Mouse (Mus musculus): Measurements from ENCODE around the gene Gm20662. TPM values are rescaled to one million over a fixed set of nuclear protein-coding genes. Genes with fewer than 3 reads are reported as not detected.

Gm20662 gene
- polyA plus RNA-seq (2014; fragmentation: Nextera tagmentation; extraction: Ambion mirVana), result 0.20 and 0.84 TPM in 2 replicates

DNA sequence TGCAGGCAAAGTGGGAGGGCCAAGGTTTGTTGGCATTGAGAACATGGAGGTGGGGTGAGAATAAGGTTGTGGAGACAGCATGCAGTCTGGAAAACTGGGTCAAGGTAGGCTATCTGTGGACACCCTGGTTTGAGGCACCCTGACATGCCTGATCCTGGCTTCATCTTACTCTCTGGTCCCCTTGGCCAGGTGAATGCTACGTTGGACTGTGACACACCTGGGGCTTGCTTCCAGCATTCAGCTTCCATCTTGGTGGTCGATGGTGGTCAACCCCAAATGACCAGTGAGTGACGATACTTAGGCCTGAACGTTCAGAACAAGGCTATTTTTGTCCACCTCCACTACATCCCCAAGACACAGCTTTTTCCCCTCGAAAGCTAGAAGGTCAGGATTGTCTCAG is at the start of gene Gm20662:
Gene Gm20662 (plus strand): TSS at position 301 of the 400 bp plus-strand sequence.
- no peaks in the 10 kb centered on the region for H3K27me3 ChIP-seq (ENCODE audit: control insufficient read depth, insufficient read depth, low read length)
- 88% methylated on average over 5 of the region's 5 CpGs for WGBS
- H3K9me3 ChIP-seq (ENCODE audit: control insufficient read depth, low read depth, low read length), result no peaks in the 10 kb centered on the region
- no peak within 1 kb of the TSS for H3K4me2 ChIP-seq (replicated peaks; ENCODE audit: low read depth, low read length)
- no peaks in the 10 kb centered on the region for H3K4me1 ChIP-seq (ENCODE audit: control insufficient read depth, insufficient read depth, low read length)
- no peak within 1 kb of the TSS for H3K27ac ChIP-seq (ENCODE audit: low read length)
- H3K36me3 ChIP-seq (ENCODE audit: control insufficient read depth, insufficient read depth, low read length), result no peaks in the 10 kb centered on the region
- no peak for ATAC-seq (ENCODE audit: insufficient number of reproducible peaks, insufficient read depth, low FRiP score, low read depth)
- no peak within 1 kb of the TSS for H3K4me3 ChIP-seq (ENCODE audit: low read depth, low read length)
- H3K9ac ChIP-seq (replicated peaks; ENCODE audit: low read depth, low read length), result no peak within 1 kb of the TSS

- no peaks in the 10 kb centered on the region for H3K9me3 ChIP-seq (ENCODE audit: control insufficient read depth, low read depth, low read length)
- H3K27me3 ChIP-seq (ENCODE audit: control insufficient read depth, insufficient read depth, low read length), result no peaks in the 10 kb centered on the region
- ATAC-seq (ENCODE audit: insufficient number of reproducible peaks, insufficient read depth, low FRiP score, low read depth), result no peak
- 0 out of 2 replicates have a peak, but pooled peaks cover 6% of the 10 kb centered on the region for H3K4me1 ChIP-seq (ENCODE audit: control insufficient read depth, insufficient read depth, low read length)
- no peaks in the 10 kb centered on the region for H3K36me3 ChIP-seq (ENCODE audit: control insufficient read depth, insufficient read depth, low read length)
- no peak overlapping the region for H3K4me3 ChIP-seq (ENCODE audit: low read depth, low read length)
- H3K9ac ChIP-seq (replicated peaks; ENCODE audit: low read depth, low read length), result no peak overlapping the region
- H3K27ac ChIP-seq (ENCODE audit: low read length), result no peak overlapping the region
- 87% methylated on average over 31 of the region's 31 CpGs for WGBS
- H3K4me2 ChIP-seq (replicated peaks; ENCODE audit: low read depth, low read length), result no peak overlapping the region
Observed at GRCm38 (mm10) chr9:107947241-107948194, 48.6 kb upstream of the Gm20662 start.

- WGBS, result 82% methylated on average over 13 of the region's 13 CpGs
- no peak overlapping the region for H3K9ac ChIP-seq (replicated peaks; ENCODE audit: low read depth, low read length)
- ATAC-seq (ENCODE audit: insufficient number of reproducible peaks, insufficient read depth, low FRiP score, low read depth), result no peak
Observed at GRCm38 (mm10) chr9:107949184-107949921, 46.8 kb upstream of the Gm20662 start.

DNA sequence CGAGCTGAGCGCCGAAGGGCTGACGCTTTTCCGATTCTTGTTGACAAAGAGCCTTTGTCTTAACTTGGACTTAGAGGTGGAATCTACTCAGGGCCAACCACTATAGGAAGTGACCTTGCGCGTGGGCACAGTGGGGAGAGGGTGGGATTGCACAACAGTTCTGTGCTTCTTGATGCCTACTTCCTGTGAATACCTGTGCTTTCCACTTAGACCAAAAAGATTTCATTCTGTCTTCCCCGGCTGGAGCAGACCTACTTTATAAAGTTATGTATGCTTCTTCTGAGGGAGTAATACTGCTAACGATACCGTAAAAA is 46.3 kb upstream of the Gm20662 start, which contains the start of gene Traip:
Gene Traip (plus strand): TSS at position 215 of the 314 bp plus-strand sequence.
- Histone ChIP-seq H3K36me3 (ENCODE audit: control insufficient read depth, insufficient read depth, low read length) (no peaks in the 10 kb centered on the region), H3K4me3 (ENCODE audit: low read depth, low read length) (peak within 1 kb of the TSS; percentile 72), H3K4me1 (ENCODE audit: control insufficient read depth, insufficient read depth, low read length) (0 out of 2 replicates have a peak, but pooled peaks cover 6% of the 10 kb centered on the region), H3K27me3 (ENCODE audit: control insufficient read depth, insufficient read depth, low read length) (no peaks in the 10 kb centered on the region), H3K9ac (replicated peaks; ENCODE audit: low read depth, low read length) (peak within 1 kb of the TSS; percentile 45), H3K27ac (ENCODE audit: low read length) (peak within 1 kb of the TSS; percentile 57; the same call in 1 of the 2 replicates), H3K4me2 (replicated peaks; ENCODE audit: low read depth, low read length) (peak within 1 kb of the TSS; percentile 61), H3K9me3 (ENCODE audit: control insufficient read depth, low read depth, low read length) (no peaks in the 10 kb centered on the region)
- ATAC-seq (ENCODE audit: insufficient number of reproducible peaks, insufficient read depth, low FRiP score, low read depth), result no peak
- WGBS, result 92% methylated on average over 10 of the region's 10 CpGs

More at GRCm38 (mm10) chr9:107949184-107949921, 46.8 kb upstream of the Gm20662 start:
- H3K4me1 ChIP-seq (ENCODE audit: control insufficient read depth, insufficient read depth, low read length), result 0 out of 2 replicates have a peak, but pooled peaks cover 6% of the 10 kb centered on the region
- no peaks in the 10 kb centered on the region for H3K27me3 ChIP-seq (ENCODE audit: control insufficient read depth, insufficient read depth, low read length)
- H3K4me2 ChIP-seq (replicated peaks; ENCODE audit: low read depth, low read length), result no peak overlapping the region
- H3K36me3 ChIP-seq (ENCODE audit: control insufficient read depth, insufficient read depth, low read length), result no peaks in the 10 kb centered on the region
- no peaks in the 10 kb centered on the region for H3K9me3 ChIP-seq (ENCODE audit: control insufficient read depth, low read depth, low read length)
- H3K27ac ChIP-seq (ENCODE audit: low read length), result no peak overlapping the region
- H3K4me3 ChIP-seq (ENCODE audit: low read depth, low read length), result no peak overlapping the region

DNA sequence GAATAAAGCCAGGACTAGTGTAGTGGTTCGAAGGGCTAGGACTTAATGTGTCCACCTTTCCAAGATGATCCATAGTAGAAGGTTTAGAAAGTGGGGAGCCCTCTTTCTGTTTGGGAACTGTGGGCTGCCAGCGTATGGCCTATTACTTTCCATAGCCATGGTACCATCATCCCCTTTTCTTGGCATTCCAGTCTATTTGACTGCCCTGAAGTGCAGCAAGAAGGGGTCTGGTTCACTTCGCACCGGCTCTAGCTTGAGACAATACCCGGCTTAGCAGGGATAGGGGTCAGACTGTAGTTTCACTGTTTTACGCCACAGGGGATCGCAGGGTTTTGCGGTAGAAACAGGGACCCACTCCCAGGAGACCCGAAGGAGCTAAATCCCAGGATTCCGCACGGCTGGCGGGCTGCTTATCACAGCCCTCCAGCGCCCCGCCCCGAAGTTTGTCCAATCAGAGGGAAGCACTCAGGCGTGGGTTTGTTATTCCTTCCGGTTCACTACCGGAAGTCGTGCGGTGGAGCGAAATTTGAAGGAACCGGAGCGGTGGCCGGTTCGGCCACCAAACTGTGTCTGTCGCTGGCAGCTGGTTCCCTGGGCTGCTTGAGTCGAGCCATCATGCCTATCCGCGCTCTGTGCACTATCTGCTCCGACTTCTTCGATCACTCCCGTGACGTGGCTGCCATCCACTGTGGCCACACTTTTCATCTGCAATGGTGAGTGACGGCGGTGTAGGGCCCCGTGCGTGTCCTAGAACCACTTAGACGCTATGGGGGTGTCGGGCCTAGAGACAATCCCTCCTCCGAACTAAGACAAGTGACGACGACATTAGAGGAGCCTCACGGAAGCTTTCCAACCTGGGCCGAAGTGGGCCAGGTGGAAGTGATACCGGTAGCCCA is 45.4 kb upstream of the Gm20662 start:
- Histone ChIP-seq H3K36me3 (ENCODE audit: control insufficient read depth, insufficient read depth, low read length) (no peaks in the 10 kb centered on the region), H3K4me1 (ENCODE audit: control insufficient read depth, insufficient read depth, low read length) (0 out of 2 replicates have a peak, but pooled peaks cover 6% of the 10 kb centered on the region), H3K4me2 (replicated peaks; ENCODE audit: low read depth, low read length) (peak overlapping the region; percentile 61), H3K27me3 (ENCODE audit: control insufficient read depth, insufficient read depth, low read length) (no peaks in the 10 kb centered on the region), H3K4me3 (ENCODE audit: low read depth, low read length) (peak overlapping the region; percentile 72), H3K27ac (ENCODE audit: low read length) (peak overlapping the region; percentile 57; the same call in 1 of the 2 replicates), H3K9ac (replicated peaks; ENCODE audit: low read depth, low read length) (peak overlapping the region; percentile 45), H3K9me3 (ENCODE audit: control insufficient read depth, low read depth, low read length) (no peaks in the 10 kb centered on the region)
- 18% methylated on average over 45 of the region's 45 CpGs for WGBS
- ATAC-seq (ENCODE audit: insufficient number of reproducible peaks, insufficient read depth, low FRiP score, low read depth), result peak; percentile 95

DNA sequence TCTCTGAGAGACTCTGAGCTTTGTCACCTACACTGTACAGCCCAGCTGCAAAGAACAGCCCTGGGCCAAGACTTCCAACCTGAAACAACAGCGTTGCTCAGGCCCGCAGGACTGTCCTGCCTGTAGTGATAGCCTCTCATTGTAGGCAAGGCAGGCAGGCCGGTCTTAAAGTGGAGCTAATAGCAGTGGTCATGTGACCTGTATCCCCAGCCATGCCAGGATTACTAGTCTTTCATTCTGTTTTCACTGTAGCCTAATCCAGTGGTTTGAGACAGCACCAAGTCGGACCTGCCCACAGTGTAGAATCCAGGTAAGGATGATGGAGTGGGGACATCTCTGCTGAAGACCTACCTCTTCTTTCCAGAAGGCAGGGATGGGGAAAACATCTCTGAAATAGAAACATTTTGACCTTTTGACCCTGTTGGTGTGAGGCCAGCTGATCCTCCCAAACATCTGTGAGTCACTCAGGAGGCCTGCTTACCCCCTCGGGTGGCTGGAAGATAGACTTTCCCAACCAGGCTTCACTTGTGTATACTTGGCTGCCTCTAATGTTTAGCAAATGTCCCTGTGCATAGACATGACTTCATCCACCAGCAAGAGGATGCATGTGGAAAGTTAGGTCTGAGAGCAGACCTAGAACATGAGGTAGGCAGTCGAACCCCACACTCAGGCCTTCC is 40.4 kb upstream of the Gm20662 start:
- Histone ChIP-seq H3K9me3 (ENCODE audit: control insufficient read depth, low read depth, low read length) (no peaks in the 10 kb centered on the region), H3K27me3 (ENCODE audit: control insufficient read depth, insufficient read depth, low read length) (no peaks in the 10 kb centered on the region), H3K4me1 (ENCODE audit: control insufficient read depth, insufficient read depth, low read length) (0 out of 2 replicates have a peak, but pooled peaks cover 6% of the 10 kb centered on the region), H3K4me2 (replicated peaks; ENCODE audit: low read depth, low read length) (no peak overlapping the region), H3K9ac (replicated peaks; ENCODE audit: low read depth, low read length) (no peak overlapping the region), H3K36me3 (ENCODE audit: control insufficient read depth, insufficient read depth, low read length) (0 out of 2 replicates have a peak, but pooled peaks cover 13% of the 10 kb centered on the region), H3K27ac (ENCODE audit: low read length) (no peak overlapping the region), H3K4me3 (ENCODE audit: low read depth, low read length) (no peak overlapping the region)
- ATAC-seq (ENCODE audit: insufficient number of reproducible peaks, insufficient read depth, low FRiP score, low read depth), result no peak
- WGBS, result 80% methylated on average over 6 of the region's 6 CpGs

DNA sequence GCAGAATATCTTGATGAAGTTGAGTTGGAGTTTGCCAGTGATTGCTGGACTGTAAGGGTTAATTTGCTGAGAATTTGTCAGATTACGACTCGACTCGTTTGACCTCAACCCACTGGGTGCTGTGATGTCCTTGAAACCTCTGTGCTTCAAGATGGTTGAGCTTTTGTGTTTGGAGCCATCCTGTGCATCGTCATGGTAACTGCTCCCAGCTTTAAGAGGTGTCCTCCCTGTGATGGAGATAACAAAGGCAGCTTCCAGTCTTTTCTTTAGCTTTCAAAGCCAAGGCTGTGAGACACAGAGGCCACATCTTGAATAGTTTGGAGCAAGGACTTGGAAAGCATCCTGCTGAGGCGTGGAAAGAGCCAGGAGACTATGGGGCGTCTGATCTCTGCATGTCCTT is 39.0 kb upstream of the Gm20662 start:
- WGBS, result 74% methylated on average over 6 of the region's 6 CpGs
- H3K4me1 ChIP-seq (ENCODE audit: control insufficient read depth, insufficient read depth, low read length), result no peaks in the 10 kb centered on the region
- H3K9me3 ChIP-seq (ENCODE audit: control insufficient read depth, low read depth, low read length), result no peaks in the 10 kb centered on the region
- ATAC-seq (ENCODE audit: insufficient number of reproducible peaks, insufficient read depth, low FRiP score, low read depth), result no peak
- no peak overlapping the region for H3K4me2 ChIP-seq (replicated peaks; ENCODE audit: low read depth, low read length)
- no peak overlapping the region for H3K9ac ChIP-seq (replicated peaks; ENCODE audit: low read depth, low read length)
- H3K27ac ChIP-seq (ENCODE audit: low read length), result no peak overlapping the region
- H3K4me3 ChIP-seq (ENCODE audit: low read depth, low read length), result no peak overlapping the region
- peaks cover 21% of the 10 kb centered on the region; the same call in 1 of the 2 replicates for H3K36me3 ChIP-seq (ENCODE audit: control insufficient read depth, insufficient read depth, low read length)
- H3K27me3 ChIP-seq (ENCODE audit: control insufficient read depth, insufficient read depth, low read length), result no peaks in the 10 kb centered on the region

Data from stomach, embryonic 14.5 days (tissue).